Mouse (Mus musculus) G1E (cell line): ENCODE results near the gene Fam110a.

Source experiments
- CTCF ChIP-seq: IDR thresholded peaks from 2 replicates; pipeline ENCODE4 v1.5.1; 2012; ENCODE audit warnings: low read depth, low read length, inconsistent platforms, mixed read lengths
- GATA1 ChIP-seq: IDR thresholded peaks from 2 replicates; pipeline ENCODE4 v1.6.1; 2012; ENCODE audit warnings: borderline replicate concordance, low read length, inconsistent platforms, mixed read lengths
- POLR2AphosphoS5 ChIP-seq: IDR thresholded peaks from 2 replicates; pipeline ENCODE4 v1.6.1; 2012; ENCODE audit warnings: low read depth, low read length, inconsistent platforms; ENCODE audit not compliant: insufficient replicate concordance
- TAL1 ChIP-seq: conservative IDR thresholded peaks from 2 replicates; pipeline ENCODE4 v1.6.1; 2012; ENCODE audit warnings: low read depth, low read length, inconsistent platforms, mixed read lengths

- TF ChIP-seq CTCF, result no peak
- no peak for TF ChIP-seq TAL1
- no peak for TF ChIP-seq POLR2AphosphoS5
- TF ChIP-seq GATA1, result no peak
Observed at GRCm38 (mm10) chr2:151999669-152000290, 19.8 kb upstream of the Fam110a start.
